Mouse (Mus musculus): ENCODE measurements around the gene Dusp22.

GRCm38 (mm10) chr13:30692644-30693385 is 33.0 kb downstream of the Dusp22 start:
- no peak for TF ChIP-seq CTCF (IDR thresholded peaks at IDR 0.05)
- no peak for TF ChIP-seq POLR2A (IDR thresholded peaks at IDR 0.05; ENCODE audit: insufficient read depth, low read depth, low read length)
